Mouse (Mus musculus): ENCODE measurements around the gene Scyl2. TPM values are rescaled to one million over a fixed set of nuclear protein-coding genes. Genes with fewer than 3 reads are reported as not detected.
A peak's percentile ranks its signal among the peaks of the same experiment; 100 is the strongest.
"Not testable (repeated sequence)": the region's sequence is repeated elsewhere in the genome, so short reads cannot be mapped to it uniquely, and the experiment has no call there.

The Scyl2 gene
- polyA plus RNA-seq (2017; shearing (Covaris generic)): 10 to 100 TPM in 1 of 3 experiments, 1 to 10 TPM in 2; 7.8 to 10.7 (median 9.9) TPM

DNA sequence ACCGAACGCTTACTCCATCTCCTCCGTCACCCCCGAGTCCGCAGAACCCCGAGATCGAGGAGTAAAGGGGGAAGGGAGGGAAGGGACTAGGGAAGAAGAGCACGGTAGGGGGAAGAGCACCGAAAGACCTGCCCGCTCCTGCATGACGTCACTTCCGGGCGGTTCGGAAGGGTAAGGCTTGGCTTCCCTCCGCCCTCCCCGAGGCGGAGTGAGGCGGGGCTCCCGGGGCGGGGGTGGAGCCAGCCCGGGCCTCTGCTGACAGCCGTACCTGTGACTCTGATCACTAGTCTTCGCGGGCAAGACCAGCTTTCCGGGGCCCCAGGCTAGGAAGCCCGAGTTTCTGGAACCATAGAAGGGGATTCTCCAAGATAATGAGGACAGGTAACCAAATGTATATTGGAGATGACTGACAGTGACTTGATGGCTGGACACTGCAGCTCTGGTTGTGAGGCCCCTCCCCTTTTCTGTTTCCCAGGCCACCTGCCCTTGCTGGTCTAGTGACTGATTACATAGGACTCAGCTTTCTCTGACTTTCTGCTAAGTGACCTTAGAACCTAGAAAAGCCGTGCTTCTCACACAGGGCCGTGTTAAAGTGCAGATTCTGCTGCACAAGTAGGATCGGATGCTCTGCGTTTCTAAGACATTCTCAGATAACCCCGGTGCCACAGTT is at the start of gene Scyl2:
Gene Scyl2 (minus strand): TSS at position 147 of the 670 bp plus-strand sequence.
- ATAC-seq: peak; percentile 98

DNA sequence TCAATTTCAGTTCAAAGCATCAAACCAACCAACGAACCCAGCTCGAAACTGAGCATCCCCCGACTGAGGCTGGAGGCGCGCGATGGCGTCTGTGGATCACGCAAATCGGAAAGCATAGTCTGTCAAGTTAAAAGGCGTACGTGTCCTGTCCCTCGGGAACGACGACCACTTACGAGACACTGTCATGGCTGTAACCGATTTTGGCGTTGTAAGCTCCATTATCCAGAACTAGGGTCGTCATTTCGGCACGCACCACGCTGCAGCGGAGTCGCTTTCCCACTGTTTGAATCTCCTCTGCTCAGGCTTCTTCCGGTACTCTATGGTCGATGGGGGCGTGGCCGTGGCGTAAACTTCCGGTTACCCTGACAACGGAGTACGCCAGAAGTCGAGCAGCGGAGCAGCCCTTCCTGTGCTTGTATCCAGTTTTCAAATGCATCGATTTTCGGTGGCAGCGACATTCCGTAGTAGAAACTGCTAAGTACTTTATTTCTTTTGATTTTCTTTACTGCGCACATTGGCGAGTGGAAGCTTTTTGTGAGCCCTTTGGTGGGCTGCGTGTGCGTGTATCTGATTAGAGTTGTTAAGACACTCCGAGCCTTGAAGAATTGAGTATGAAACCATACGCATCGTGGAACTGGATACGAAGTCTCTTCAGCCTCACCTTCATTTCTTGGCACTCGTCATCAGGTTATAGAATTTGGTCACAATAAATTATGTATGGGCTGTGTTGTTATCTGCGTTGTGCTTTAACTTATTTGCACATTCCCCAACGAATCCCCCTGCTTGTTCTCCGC is 46.1 kb upstream of the Scyl2 start, which contains the start of gene Actr6:
Gene Actr6 (minus strand): TSS at position 295 of the 794 bp plus-strand sequence.
- peak; percentile 100 for ATAC-seq

DNA sequence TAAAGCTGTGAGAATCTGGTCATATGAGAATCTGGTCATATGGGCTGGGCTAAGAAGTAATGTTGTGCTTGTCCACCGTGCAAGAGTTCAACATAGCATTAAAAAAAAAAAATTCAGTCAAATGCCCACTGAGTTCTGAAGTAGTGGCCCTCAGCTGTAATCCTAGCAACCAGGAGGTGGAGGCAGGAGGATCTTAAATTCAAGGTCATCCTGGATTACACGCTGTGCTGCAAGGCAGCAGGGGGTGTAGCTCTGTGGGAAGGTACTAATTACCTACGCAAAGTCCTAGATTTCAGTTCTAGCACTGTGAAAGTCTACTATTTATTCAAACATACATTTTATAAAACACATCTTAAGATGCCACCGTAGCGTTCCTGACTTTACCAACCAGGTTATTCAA is 45.3 kb upstream of the Scyl2 start:
- no peak for ATAC-seq

- no peak for ATAC-seq
Observed at GRCm38 (mm10) chr10:89730386-89730785, 44.3 kb upstream of the Scyl2 start.

DNA sequence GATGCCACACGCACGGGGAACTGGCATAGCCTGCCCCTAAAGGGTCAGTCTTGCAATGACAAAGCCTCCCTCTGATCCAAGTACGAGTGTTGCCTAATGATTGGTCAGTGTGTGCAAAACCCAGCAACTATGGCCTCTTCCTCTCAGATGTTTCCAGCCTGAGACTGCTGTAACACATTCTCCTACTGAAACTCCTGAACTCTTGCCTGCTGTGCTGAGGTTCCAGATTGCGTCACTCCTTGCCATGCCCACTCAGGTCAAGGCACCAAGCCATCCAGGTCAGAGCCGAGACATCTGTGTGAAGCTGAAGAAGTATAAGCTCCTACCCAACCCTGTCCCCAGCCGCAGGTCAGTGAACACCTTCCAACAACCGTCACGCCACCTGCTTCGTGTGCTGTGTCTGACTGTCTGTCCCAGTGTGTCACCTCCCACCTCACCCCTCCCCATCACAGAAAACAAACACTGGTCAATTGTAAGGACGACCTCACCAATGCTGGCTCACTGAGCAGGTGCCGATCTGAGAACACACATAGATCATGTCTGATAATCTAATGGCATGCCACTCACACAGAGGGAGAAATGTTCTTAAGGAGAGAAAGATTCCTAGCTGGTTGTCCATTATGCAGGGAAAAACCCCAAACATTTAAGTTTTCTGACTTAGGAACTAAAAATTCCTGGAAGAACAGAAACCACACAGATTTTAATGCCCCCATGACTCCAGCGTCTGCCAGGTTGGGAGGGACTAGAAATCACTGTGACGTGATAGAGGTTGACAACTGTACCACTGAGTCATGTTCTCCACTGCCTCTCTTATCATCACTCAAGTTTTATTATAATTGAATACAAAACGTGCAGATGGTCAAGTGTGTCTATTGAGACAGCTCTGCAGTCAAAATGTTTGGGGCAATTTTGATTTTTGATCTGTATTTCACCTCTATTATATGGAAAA is 36.4 kb upstream of the Scyl2 start:
- ATAC-seq: no peak

DNA sequence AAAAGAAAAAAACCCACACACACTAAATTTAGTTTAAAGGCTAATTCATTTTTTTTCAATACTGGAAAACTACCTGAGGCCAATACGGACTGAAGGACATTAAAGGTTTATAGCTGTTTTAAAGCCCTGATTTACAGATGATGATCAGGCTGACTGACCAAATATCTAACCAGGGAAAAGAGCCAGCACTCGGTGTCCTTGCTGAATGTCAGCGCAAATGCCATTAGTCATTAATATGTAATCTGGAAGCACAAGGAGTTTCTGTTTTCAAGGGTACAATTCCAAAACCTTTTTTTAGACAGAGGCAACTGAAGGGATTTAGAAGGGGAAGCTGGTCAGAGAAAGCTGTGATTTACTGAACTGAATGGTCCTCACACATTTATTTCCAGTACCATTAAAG is 34.7 kb upstream of the Scyl2 start:
- ATAC-seq: no peak

DNA sequence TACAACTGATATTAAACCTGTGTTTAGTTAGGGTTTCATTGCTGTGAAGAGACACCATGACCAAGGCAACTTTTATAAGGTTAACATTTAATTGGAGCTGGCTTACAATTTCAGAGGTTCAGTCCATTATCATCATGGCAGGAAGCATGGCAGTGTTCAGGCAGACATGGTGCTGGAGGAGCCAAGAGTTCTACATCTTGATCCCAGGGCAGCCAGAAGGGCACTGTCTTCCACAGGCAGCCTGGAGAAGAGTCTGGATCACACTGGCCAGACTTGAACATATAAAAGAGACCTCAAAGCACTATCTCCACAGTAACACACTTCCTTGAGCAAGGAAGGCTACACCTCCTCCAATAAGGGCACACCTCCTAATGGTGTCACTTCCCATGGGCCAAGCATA is 34.2 kb upstream of the Scyl2 start:
- ATAC-seq: no peak

DNA sequence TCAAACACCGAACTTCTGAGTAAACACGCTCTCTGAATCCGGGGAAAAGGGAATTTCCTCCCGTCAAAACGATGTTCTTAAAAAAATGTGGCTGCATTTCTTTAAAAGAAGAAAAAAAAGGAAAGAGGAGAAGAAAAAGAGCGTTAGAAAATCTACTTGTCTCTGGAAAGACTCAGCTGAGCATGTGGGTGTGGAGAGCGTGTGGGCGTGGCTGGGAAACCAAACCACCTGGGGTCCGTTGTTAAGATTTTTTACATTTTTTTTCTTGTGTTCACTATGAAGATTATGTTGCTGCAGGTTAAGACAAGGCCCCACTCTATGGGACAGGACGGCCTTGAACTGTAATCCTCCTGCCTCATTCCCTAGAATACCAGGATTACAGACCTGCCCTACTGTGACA is 28.8 kb upstream of the Scyl2 start:
- no peak for ATAC-seq

- ATAC-seq: no peak
Observed at GRCm38 (mm10) chr10:89708720-89709119, 22.6 kb upstream of the Scyl2 start.

DNA sequence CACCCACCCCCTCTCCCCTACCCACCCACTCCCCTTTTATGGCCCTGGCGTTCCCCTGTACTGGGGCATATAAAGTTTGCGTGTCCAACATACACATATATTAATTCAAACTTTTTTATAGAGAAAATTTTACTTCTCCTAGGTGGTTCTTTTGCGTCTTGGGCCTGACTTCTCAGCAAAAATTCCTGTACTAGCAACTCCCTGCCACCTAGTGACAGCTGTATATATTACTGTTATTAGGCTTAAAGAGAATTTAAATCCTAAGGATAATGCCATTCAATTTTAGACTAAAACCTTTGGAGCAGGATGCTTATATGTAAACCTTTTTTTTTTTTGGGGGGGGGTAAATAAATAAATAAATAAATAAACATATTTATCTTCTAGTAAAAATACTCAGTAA is 21.3 kb upstream of the Scyl2 start:
- ATAC-seq: no peak

- ATAC-seq: peak; percentile 87
Observed at GRCm38 (mm10) chr10:89703042-89703441, 17.0 kb upstream of the Scyl2 start.

DNA sequence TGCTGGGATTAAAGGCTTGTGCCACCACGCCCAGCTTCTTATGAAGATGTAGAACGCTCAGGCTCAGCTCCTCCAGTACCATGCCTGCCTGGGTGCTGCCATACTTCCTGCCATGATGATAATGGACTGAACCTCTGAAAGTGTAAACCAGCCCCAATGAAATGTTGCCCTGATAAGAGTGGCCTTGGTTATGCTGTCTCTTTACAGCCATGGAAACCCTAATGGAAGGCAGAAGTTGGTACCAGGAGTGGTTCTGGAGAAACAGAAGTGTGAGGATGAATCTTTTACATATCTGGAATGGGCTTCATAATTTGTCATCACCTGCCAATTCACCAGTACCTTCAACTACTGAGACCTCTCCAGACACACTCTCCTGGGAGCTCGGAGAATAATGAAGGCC is 11.9 kb upstream of the Scyl2 start:
- no peak for ATAC-seq

DNA sequence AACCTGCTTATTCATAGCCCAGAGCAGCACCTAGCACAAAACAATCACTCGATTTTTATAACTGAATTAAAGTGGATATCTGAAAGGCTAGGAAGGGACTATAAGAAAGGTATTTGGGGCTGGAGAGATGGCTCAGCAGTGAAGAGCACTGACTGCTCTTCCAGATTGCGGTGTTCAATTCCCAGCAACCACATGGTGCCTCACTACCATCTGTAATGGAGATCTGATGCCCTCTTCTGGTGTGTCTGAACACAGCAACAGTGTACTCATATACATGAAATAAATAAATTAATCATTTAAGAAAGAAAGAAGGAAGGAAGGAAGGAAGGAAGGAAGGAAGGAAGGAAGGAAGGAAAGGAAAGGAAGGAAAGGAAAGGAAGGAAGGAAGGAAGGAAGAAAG is 10.2 kb upstream of the Scyl2 start:
- not testable (repeated sequence) for ATAC-seq

DNA sequence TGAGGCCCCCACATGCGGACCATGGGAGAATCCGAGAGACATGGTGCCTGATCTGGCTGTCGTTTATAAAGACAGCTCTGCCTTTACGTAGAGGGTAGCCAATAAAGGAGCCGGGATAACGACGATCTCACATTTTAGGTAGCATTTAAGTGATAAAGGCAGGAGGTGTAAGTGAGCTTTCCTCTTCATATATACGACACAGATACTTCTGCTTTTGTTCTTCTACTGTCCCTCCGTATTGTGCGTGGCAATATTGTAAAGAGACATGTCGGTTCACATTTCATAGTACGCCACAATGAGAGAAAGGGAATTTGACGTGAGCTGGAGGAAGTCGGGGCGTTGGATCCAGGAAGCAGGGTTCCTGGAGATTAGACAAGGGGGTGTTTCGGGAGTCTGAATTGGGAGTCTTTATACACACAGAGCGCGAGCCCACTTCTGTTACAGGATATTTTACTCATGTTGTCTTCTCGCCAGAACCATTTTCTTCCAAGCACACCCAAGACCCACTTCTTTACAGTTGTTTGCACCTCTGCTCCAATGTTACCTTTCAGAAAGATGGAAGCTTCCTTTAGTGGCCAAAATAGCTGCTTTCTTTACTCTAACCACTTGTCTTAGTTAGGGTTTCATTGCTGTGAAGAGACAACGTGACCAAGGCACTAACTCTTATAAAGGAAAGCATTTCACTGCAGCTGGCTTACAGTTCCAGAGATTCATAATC is 9.3 kb upstream of the Scyl2 start:
- no peak for ATAC-seq

- no peak for ATAC-seq
Observed at GRCm38 (mm10) chr10:89690021-89690420, 3.9 kb upstream of the Scyl2 start.

GRCm38 (mm10) chr10:89687455-89687854 is 1.4 kb upstream of the Scyl2 start:
- ATAC-seq: no peak

GRCm38 (mm10) chr10:89685391-89686138 is 520 bp downstream of the Scyl2 start:
- ATAC-seq: peak; percentile 41

DNA sequence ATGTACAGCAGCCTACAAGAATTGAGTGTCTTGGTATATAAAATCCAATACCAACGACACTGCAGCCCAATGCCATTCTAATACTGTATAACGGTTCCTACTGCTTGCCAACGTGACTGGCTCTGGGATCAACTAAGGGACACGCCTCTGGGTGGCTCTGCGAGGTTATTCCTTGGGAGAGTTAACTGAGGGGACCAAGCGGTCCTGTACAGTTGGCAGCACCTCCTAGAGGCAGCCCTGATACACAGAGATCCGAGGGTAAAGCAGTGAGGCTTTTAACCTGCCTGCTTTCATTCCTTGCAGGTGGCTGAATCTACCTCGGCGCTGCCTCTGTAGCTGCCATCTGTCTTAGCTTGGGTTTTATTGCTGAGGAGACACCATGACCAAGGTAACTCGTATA is 3.1 kb downstream of the Scyl2 start:
- ATAC-seq: no peak

GRCm38 (mm10) chr10:89682157-89682556 is 3.9 kb downstream of the Scyl2 start:
- no peak for ATAC-seq

- no peak for ATAC-seq
Observed at GRCm38 (mm10) chr10:89681706-89682105, 4.4 kb downstream of the Scyl2 start.

GRCm38 (mm10) chr10:89680517-89680916 is 5.6 kb downstream of the Scyl2 start:
- no peak for ATAC-seq

Data from inflammation-experienced regulatory T-cells, adult 6 months (primary cell).